Mouse (Mus musculus): Measurements from ENCODE around the gene Fam189b. TPM values are rescaled to one million over a fixed set of nuclear protein-coding genes. Genes with fewer than 3 reads are reported as not detected.
A peak's percentile ranks its signal among the peaks of the same experiment; 100 is the strongest.

Gene Fam189b
- total and polyA plus RNA-seq, 3 experiments, result 1.1 to 8.4 (median 2.2) TPM

GRCm38 (mm10) chr3:89228836-89229235, 45.9 kb downstream of the Fam189b start, which contains the start of gene Muc1:
Muc1 (plus strand) TSS chr3:89229057.
- H3K79me2 ChIP-seq (replicated peaks; ENCODE audit: control insufficient read depth, extremely low read depth, insufficient read depth, poor library complexity, severe bottlenecking), result no peaks in the 10 kb centered on the region
- H3K4me1 ChIP-seq (ENCODE audit: control insufficient read depth in 1 of 2, insufficient read depth in 2 of 2), result peaks cover 19 to 47% of the 10 kb centered on the region in 2 experiments
- H3K4me2 ChIP-seq (ENCODE audit: insufficient read depth, low read depth, poor library complexity, severe bottlenecking), result peak within 1 kb of the TSS; percentile 54
- dilution Hi-C loops (cut with MboI; ENCODE audit: extremely low pct_ligation_motif_present, extremely low pct_unique_long_range_greater_than_20kb, low sequenced_read_pairs) (no loop called here), in situ Hi-C loops (cut with MboI; ENCODE audit: low pct_ligation_motif_present, low pct_unique_long_range_greater_than_20kb, low sequenced_read_pairs) (no loop called here)
- peak within 1 kb of the TSS in 1 of 3 experiments; percentile 43 for H3K4me3 ChIP-seq (replicated peaks in 1 of 3; ENCODE audit: low read depth in 2 of 3, low read length in 2 of 3, poor library complexity in 1 of 3)
- no peaks in the 10 kb centered on the region for H3K27me3 ChIP-seq (replicated peaks)
- H3K9ac ChIP-seq (ENCODE audit: insufficient read depth, low read depth), result peak within 1 kb of the TSS; percentile 64
- TF ChIP-seq BHLHE40 (IDR thresholded peaks at IDR 0.05; ENCODE audit: low read depth, low read length), result no peak
- TF ChIP-seq TBP (conservative IDR thresholded peaks at IDR 0.05; ENCODE audit: low read depth, low read length), result no peak
- no peak for TF ChIP-seq NRF1 (IDR thresholded peaks at IDR 0.05; ENCODE audit: low read depth, low read length)
- TF ChIP-seq ZC3H11A (IDR thresholded peaks at IDR 0.05; ENCODE audit: low read depth, low read length), result no peak
- no peak for TF ChIP-seq ZMIZ1 (IDR thresholded peaks at IDR 0.05; ENCODE audit: low read depth, low read length)
- TF ChIP-seq ZNF384 (IDR thresholded peaks at IDR 0.05; ENCODE audit: low read depth, low read length), result no peak
- no peak for TF ChIP-seq ELF1 (IDR thresholded peaks at IDR 0.05; ENCODE audit: low read depth, low read length)
- no peak for TF ChIP-seq E2F4 (IDR thresholded peaks at IDR 0.05; ENCODE audit: insufficient replicate concordance, low read depth, low read length)
- TF ChIP-seq HCFC1 (IDR thresholded peaks at IDR 0.05; ENCODE audit: low read depth, low read length), result no peak
- no peak for TF ChIP-seq UBTF (IDR thresholded peaks at IDR 0.05; ENCODE audit: low read depth, low read length)
- no peak for TF ChIP-seq SMC3 (IDR thresholded peaks at IDR 0.05; ENCODE audit: low read depth, low read length)
- no peak for TF ChIP-seq JUN (IDR thresholded peaks at IDR 0.05; ENCODE audit: insufficient read depth, low read depth, low read length)
- TF ChIP-seq POLR2AphosphoS2 (IDR thresholded peaks at IDR 0.05; ENCODE audit: low read depth, low read length), result no peak
- TF ChIP-seq TCF12 (IDR thresholded peaks at IDR 0.05; ENCODE audit: low read depth, low read length), result no peak
- no peak for TF ChIP-seq CTCF (conservative IDR thresholded peaks at IDR 0.05 in 1 of 2, IDR thresholded peaks at IDR 0.05 in 1 of 2; ENCODE audit: low read depth in 2 of 2, low read length in 2 of 2)
- TF ChIP-seq EP300 (IDR thresholded peaks at IDR 0.05; ENCODE audit: low read length), result no peak
- TF ChIP-seq MXI1 (IDR thresholded peaks at IDR 0.05; ENCODE audit: low read depth, low read length), result no peak
- TF ChIP-seq RAD21 (IDR thresholded peaks at IDR 0.05; ENCODE audit: low read depth, low read length), result no peak
- no peak within 1 kb of the TSS for H3K27ac ChIP-seq (ENCODE audit: insufficient read depth, low read depth)
- peaks cover 0 to 13% of the 10 kb centered on the region in 2 experiments for H3K36me3 ChIP-seq (replicated peaks in 1 of 2; ENCODE audit: control insufficient read depth in 1 of 2, insufficient read depth in 1 of 2, low read length in 1 of 2)
- H3K9me3 ChIP-seq (replicated peaks; ENCODE audit: low read length), result no peaks in the 10 kb centered on the region
- no peak for DNase-seq (ENCODE audit: extremely low read depth)

- Histone ChIP-seq H3K9ac (ENCODE audit: insufficient read depth, low read depth) (no peak overlapping the region), H3K4me1 (ENCODE audit: control insufficient read depth in 1 of 2, insufficient read depth in 2 of 2) (peaks cover 20 to 51% of the 10 kb centered on the region in 2 experiments), H3K79me2 (replicated peaks; ENCODE audit: control insufficient read depth, extremely low read depth, insufficient read depth, poor library complexity, severe bottlenecking) (no peaks in the 10 kb centered on the region), H3K4me3 (replicated peaks in 1 of 3; ENCODE audit: low read depth in 2 of 3, low read length in 2 of 3, poor library complexity in 1 of 3) (no peak overlapping the region), H3K27me3 (replicated peaks) (no peaks in the 10 kb centered on the region), H3K9me3 (replicated peaks; ENCODE audit: low read length) (no peaks in the 10 kb centered on the region), H3K27ac (ENCODE audit: insufficient read depth, low read depth) (no peak overlapping the region), H3K4me2 (ENCODE audit: insufficient read depth, low read depth, poor library complexity, severe bottlenecking) (no peak overlapping the region), H3K36me3 (replicated peaks in 1 of 2; ENCODE audit: control insufficient read depth in 1 of 2, insufficient read depth in 1 of 2, low read length in 1 of 2) (peaks cover 0 to 13% of the 10 kb centered on the region in 2 experiments)
- TF ChIP-seq EP300 (IDR thresholded peaks at IDR 0.05; ENCODE audit: low read length), result no peak
- no peak for TF ChIP-seq ZKSCAN1 (IDR thresholded peaks at IDR 0.05; ENCODE audit: borderline replicate concordance, low read depth, low read length)
- no peak for TF ChIP-seq IRF4 (IDR thresholded peaks at IDR 0.05; ENCODE audit: low read depth, low read length)
- no peak for TF ChIP-seq PAX5 (IDR thresholded peaks at IDR 0.05; ENCODE audit: low read length)
- no peak for TF ChIP-seq POLR2AphosphoS2 (IDR thresholded peaks at IDR 0.05; ENCODE audit: low read depth, low read length)
- no peak for TF ChIP-seq MXI1 (IDR thresholded peaks at IDR 0.05; ENCODE audit: low read depth, low read length)
- no peak for TF ChIP-seq NELFE (IDR thresholded peaks at IDR 0.05; ENCODE audit: low read depth, low read length)
- TF ChIP-seq MAFK (IDR thresholded peaks at IDR 0.05; ENCODE audit: insufficient replicate concordance, low read length), result no peak
- no peak for TF ChIP-seq CHD1 (IDR thresholded peaks at IDR 0.05; ENCODE audit: low read depth, low read length)
- no peak for TF ChIP-seq BHLHE40 (IDR thresholded peaks at IDR 0.05; ENCODE audit: low read depth, low read length)
- no peak for TF ChIP-seq SIN3A (IDR thresholded peaks at IDR 0.05; ENCODE audit: low read length)
- no peak for TF ChIP-seq JUND (conservative IDR thresholded peaks at IDR 0.05; ENCODE audit: low read depth, low read length)
- TF ChIP-seq NRF1 (IDR thresholded peaks at IDR 0.05; ENCODE audit: low read depth, low read length), result no peak
- no peak for TF ChIP-seq RAD21 (IDR thresholded peaks at IDR 0.05; ENCODE audit: low read depth, low read length)
- no peak for TF ChIP-seq ETS1 (conservative IDR thresholded peaks at IDR 0.05; ENCODE audit: low read depth, low read length)
- no peak for TF ChIP-seq TCF12 (IDR thresholded peaks at IDR 0.05; ENCODE audit: low read depth, low read length)
- no peak for TF ChIP-seq E2F4 (IDR thresholded peaks at IDR 0.05; ENCODE audit: insufficient replicate concordance, low read depth, low read length)
- no peak for TF ChIP-seq UBTF (IDR thresholded peaks at IDR 0.05; ENCODE audit: low read depth, low read length)
- no peak for TF ChIP-seq ZMIZ1 (IDR thresholded peaks at IDR 0.05; ENCODE audit: low read depth, low read length)
- no peak for DNase-seq (ENCODE audit: extremely low read depth)
- dilution Hi-C loops (cut with MboI; ENCODE audit: extremely low pct_ligation_motif_present, extremely low pct_unique_long_range_greater_than_20kb, low sequenced_read_pairs) (no loop called here), in situ Hi-C loops (cut with MboI; ENCODE audit: low pct_ligation_motif_present, low pct_unique_long_range_greater_than_20kb, low sequenced_read_pairs) (no loop called here)
Measured at GRCm38 (mm10) chr3:89229276-89229675, 46.3 kb downstream of the Fam189b start.
